Mouse (Mus musculus): ENCODE measurements around the gene Abcb1a.

DNA sequence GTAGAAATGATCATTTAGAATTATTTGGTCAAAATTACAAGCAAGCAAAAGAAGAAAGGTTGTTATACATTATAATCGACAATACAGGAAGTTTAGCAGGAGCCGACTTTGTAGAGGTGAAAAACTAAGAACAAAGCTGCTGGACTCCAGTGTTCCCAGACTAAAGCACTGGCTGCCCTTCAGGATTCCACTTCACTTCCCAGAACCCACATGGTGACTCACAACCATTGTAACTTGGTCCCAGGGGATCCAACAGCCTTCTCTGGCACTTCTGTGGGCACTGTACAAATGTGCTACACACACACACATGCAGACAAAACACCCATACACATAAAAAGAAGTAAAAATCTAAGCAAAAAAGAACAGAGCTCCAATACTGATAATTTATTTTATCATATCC lies 118.9 kb downstream of the Abcb1a start:
- no peak for TF ChIP-seq CTCF (IDR thresholded peaks at IDR 0.05; ENCODE audit: low read depth, low read length)
- TF ChIP-seq TAL1 (conservative IDR thresholded peaks at IDR 0.05; ENCODE audit: low read depth, low read length), result no peak
- TF ChIP-seq GATA1 (IDR thresholded peaks at IDR 0.05; ENCODE audit: borderline replicate concordance, low read length), result no peak
